Mouse (Mus musculus): Measurements from ENCODE around the gene Faap20.

DNA sequence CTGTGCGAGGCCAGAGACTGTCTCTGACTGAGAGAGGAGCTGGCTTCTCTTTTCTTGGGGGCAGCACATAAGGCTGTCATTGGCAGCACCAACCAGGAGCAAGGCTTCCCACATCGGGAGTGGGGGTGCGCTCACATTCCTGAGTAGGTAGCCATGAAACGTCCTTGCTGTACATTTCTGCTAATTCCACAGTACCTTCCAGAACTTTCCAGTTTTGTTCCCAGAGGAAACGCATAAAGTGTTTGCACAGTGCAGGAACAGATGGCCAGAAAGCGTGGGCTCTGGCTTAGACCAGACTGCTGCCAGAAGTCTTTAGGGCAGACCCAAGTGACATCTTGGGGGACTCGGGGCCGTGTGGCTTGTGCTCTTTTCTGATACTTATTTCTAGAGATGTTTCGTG is 34.0 kb downstream of the Faap20 start:
- TF ChIP-seq CHD1 (IDR thresholded peaks at IDR 0.05; ENCODE audit: low read depth, low read length) (no peak), NELFE (IDR thresholded peaks at IDR 0.05; ENCODE audit: low read depth, low read length) (no peak)

All from MEL (cell line).